Mouse (Mus musculus): ENCODE results near the gene Efcab7.

- TF ChIP-seq CTCF (IDR thresholded peaks at IDR 0.05; ENCODE audit: extremely low read depth, insufficient read length, insufficient replicate concordance, low read depth, low read length) (no peak), POLR2A (IDR thresholded peaks at IDR 0.05; ENCODE audit: low read depth, low read length) (no peak)
Measured at GRCm38 (mm10) chr4:99926380-99926779, 97.4 kb downstream of the Efcab7 start.
